Mouse (Mus musculus) forebrain, postnatal 0 days (tissue): ENCODE results near the gene Lrrc25. TPM values are rescaled to one million over a fixed set of nuclear protein-coding genes. Genes with fewer than 3 reads are reported as not detected.

ENCODE experiments used
- ATAC-seq: fragments of 200-750 bp; cut with Nextera tagmentation; 2 replicates; pipeline ENCODE4 v1.8.0; 2017; ENCODE audit warnings: mild to moderate bottlenecking, moderate library complexity
- DNase-seq: peaks from one replicate; pipeline ENCODE4 v3.0.0-alpha.2; 2015
- H3K27ac ChIP-seq: fragments of 300-500 bp; sonication (generic); 2 replicates; pipeline ENCODE4 v1.5.1; 2014; ENCODE audit warnings: low read depth, mild to moderate bottlenecking, antibody characterized with exemption, low read length, moderate library complexity, mixed read lengths
- H3K27me3 ChIP-seq: fragments of 300-500 bp; sonication (generic); 2 replicates; pipeline ENCODE4 v1.6.1; 2014; ENCODE audit warnings: mild to moderate bottlenecking, low read length, mixed read lengths; ENCODE audit not compliant: insufficient read depth
- H3K36me3 ChIP-seq: fragments of 300-500 bp; sonication (generic); 2 replicates; pipeline ENCODE4 v1.6.1; 2014; ENCODE audit warnings: mild to moderate bottlenecking, moderate library complexity; ENCODE audit not compliant: insufficient read depth
- H3K4me1 ChIP-seq: fragments of 300-500 bp; sonication (generic); 2 replicates; pipeline ENCODE4 v1.6.1; 2014; ENCODE audit warnings: antibody characterized with exemption; ENCODE audit not compliant: insufficient read depth
- H3K4me2 ChIP-seq: fragments of 300-500 bp; sonication (generic); 2 replicates; pipeline ENCODE4 v1.6.1; 2014; ENCODE audit warnings: low read depth, mild to moderate bottlenecking, moderate library complexity
- H3K4me3 ChIP-seq: fragments of 300-500 bp; sonication (generic); 2 replicates; pipeline ENCODE4 v1.5.1; 2014; ENCODE audit warnings: low read depth, low read length, mixed read lengths
- H3K9ac ChIP-seq: fragments of 300-500 bp; sonication (generic); 2 replicates; pipeline ENCODE4 v1.6.1; 2014; ENCODE audit warnings: mild to moderate bottlenecking
- H3K9me3 ChIP-seq: fragments of 300-500 bp; sonication (generic); 2 replicates; pipeline ENCODE4 v1.6.1; 2016; ENCODE audit warnings: low read length
- CTCF ChIP-seq: sonication (generic); IDR thresholded peaks from 2 replicates; pipeline ENCODE4 v1.5.1; 2016; ENCODE audit warnings: antibody characterized with exemption, control low read depth, low read depth
- WGBS: fragments of 180-500 bp; shearing (Covaris S2); extraction: QIAGEN DNeasy Blood & Tissue Kit; methylation state at CpG from one replicate; pipeline ENCODE4 v1.1.7; 2014; 5-methylcytosine and 5-hydroxymethylcytosine counted together
- polyA plus RNA-seq: library from polyadenylated mRNA; unstranded; fragments of >200 nt; fragmentation: Nextera tagmentation; extraction: Ambion mirVana; gene quantifications from 2 replicates; pipeline ENCODE4 v1.2.1, GENCODE M21; 2015
- total RNA-seq: library from RNA; depleted of rRNA; stranded (reverse); fragments of >200 nt; gene quantifications from 2 replicates; pipeline ENCODE4 v1.2.3, GENCODE M21; 2014

Gene Lrrc25
- total and polyA plus RNA-seq, 2 experiments from 2014 or later = 1.2 to 2.8 TPM

GRCm38 (mm10) chr8:70654121-70654520, 38.2 kb downstream of the Lrrc25 start:
- 63% methylated on average over 1 of the region's 1 CpGs for WGBS
- no peak for ATAC-seq
- Histone ChIP-seq H3K27ac (no peak overlapping the region), H3K9ac (no peak overlapping the region), H3K4me1 (peaks cover 3% of the 10 kb centered on the region; the same call in 1 of the 2 replicates), H3K4me2 (no peak overlapping the region), H3K4me3 (no peak overlapping the region), H3K36me3 (peaks cover 25% of the 10 kb centered on the region), H3K9me3 (no peaks in the 10 kb centered on the region), H3K27me3 (no peaks in the 10 kb centered on the region)
- TF ChIP-seq CTCF = no peak
- no peak for DNase-seq

DNA sequence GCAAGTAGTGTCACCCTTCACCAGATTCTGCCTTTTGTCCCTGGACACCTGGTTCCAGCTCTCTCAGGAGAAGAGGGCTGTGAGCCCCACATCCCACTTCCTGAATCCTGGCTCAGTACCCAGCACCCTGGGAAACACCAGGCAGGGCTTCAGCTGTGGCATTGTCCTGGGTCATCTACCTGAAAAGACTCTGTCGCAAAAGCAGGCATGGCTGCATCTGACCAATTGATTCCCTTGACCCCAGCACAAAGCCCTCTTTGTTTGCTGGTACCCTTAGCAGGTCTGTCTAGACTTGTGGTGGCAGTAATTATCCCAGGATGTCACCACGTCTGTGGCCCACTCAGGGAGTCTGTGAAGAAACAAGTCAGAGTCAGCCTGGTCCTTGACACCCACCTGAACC, 39.5 kb downstream of the Lrrc25 start:
- ATAC-seq (no peak), DNase-seq (no peak)
- Histone ChIP-seq H3K27me3 (no peaks in the 10 kb centered on the region), H3K27ac (no peak overlapping the region), H3K9ac (no peak overlapping the region), H3K4me1 (peaks cover 2% of the 10 kb centered on the region; the same call in 1 of the 2 replicates), H3K4me3 (no peak overlapping the region), H3K9me3 (no peaks in the 10 kb centered on the region), H3K4me2 (no peak overlapping the region), H3K36me3 (peaks cover 20% of the 10 kb centered on the region)
- no peak for TF ChIP-seq CTCF
- 23% methylated on average over 2 of the region's 2 CpGs for WGBS

- H3K9ac ChIP-seq = peak overlapping the region; percentile 10; the same call in 1 of the 2 replicates
- peaks cover 3% of the 10 kb centered on the region; the same call in 1 of the 2 replicates for H3K4me1 ChIP-seq
- no peak overlapping the region for H3K4me2 ChIP-seq
Measured at GRCm38 (mm10) chr8:70656193-70656790, 40.3 kb downstream of the Lrrc25 start.

DNA sequence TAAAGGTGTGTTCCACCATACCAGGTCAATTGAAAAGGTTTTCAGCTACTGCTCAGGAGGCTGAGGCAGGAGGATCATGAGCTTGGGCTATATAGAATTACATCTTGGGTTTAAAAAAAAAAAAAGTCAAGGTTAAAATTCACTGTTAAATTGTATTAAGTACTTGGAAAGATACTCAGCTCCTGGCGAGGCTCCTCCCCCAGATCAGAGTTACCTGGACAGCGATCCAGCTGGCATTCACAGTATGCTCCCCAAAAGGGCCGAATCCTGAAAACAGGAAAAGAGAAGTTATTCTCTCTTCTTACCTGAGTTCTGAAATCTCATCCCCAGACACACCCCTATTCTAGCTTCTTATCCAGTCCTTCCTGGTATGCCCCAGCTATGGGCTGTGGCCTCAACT, 41.3 kb downstream of the Lrrc25 start:
- H3K9me3 ChIP-seq = no peaks in the 10 kb centered on the region
- no peak for DNase-seq
- WGBS = 99% methylated on average over 3 of the region's 3 CpGs
- H3K4me2 ChIP-seq = no peak overlapping the region
- 0 out of 2 replicates have a peak, but pooled peaks cover 6% of the 10 kb centered on the region for H3K36me3 ChIP-seq
- no peaks in the 10 kb centered on the region for H3K27me3 ChIP-seq
- peaks cover 3% of the 10 kb centered on the region; the same call in 1 of the 2 replicates for H3K4me1 ChIP-seq
- H3K4me3 ChIP-seq = no peak overlapping the region
- H3K27ac ChIP-seq = no peak overlapping the region
- TF ChIP-seq CTCF = no peak
- no peak overlapping the region for H3K9ac ChIP-seq
- ATAC-seq = no peak

More at GRCm38 (mm10) chr8:70656193-70656790, 40.3 kb downstream of the Lrrc25 start:
- H3K4me3 ChIP-seq = no peak overlapping the region
- no peaks in the 10 kb centered on the region for H3K9me3 ChIP-seq
- DNase-seq (no peak), ATAC-seq (peak; percentile 12; the same call in 1 of the 2 replicates)
- TF ChIP-seq CTCF = no peak
- H3K27me3 ChIP-seq = no peaks in the 10 kb centered on the region
- peaks cover 14% of the 10 kb centered on the region for H3K36me3 ChIP-seq
- WGBS = 13% methylated on average over 13 of the region's 13 CpGs
- peak overlapping the region; percentile 42; the same call in 1 of the 2 replicates for H3K27ac ChIP-seq

DNA sequence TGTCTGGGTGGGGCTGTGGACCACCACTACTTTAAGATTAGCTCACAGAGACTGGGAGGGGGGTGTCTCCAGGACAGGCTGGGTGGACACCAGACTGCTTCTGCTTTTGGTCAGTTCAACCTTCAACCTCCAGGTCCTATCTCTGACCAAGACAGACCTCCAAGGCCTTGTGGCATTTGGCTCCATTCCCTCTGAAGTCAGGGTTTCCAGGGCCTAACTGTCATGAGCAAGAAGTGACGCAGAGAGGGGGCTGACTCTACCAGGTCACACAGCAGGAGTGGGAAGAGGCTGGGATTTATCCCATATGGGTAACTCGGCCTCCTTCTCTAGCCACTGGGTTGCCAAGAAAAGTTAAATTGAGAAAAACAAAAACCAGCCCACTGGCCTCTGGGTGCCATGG, 41.8 kb downstream of the Lrrc25 start:
- H3K36me3 ChIP-seq = 0 out of 2 replicates have a peak, but pooled peaks cover 3% of the 10 kb centered on the region
- no peak overlapping the region for H3K4me2 ChIP-seq
- H3K27me3 ChIP-seq = no peaks in the 10 kb centered on the region
- peaks cover 3% of the 10 kb centered on the region; the same call in 1 of the 2 replicates for H3K4me1 ChIP-seq
- 78% methylated on average over 2 of the region's 2 CpGs for WGBS
- H3K9me3 ChIP-seq = no peaks in the 10 kb centered on the region
- ATAC-seq = no peak
- no peak overlapping the region for H3K9ac ChIP-seq
- no peak overlapping the region for H3K27ac ChIP-seq
- no peak for TF ChIP-seq CTCF
- H3K4me3 ChIP-seq = no peak overlapping the region
- no peak for DNase-seq

- no peak for TF ChIP-seq CTCF
- Histone ChIP-seq H3K9ac (peak overlapping the region; percentile 73), H3K27ac (peak overlapping the region; percentile 21; the same call in 1 of the 2 replicates), H3K4me3 (peak overlapping the region; percentile 74), H3K4me2 (peak overlapping the region; percentile 96), H3K27me3 (no peaks in the 10 kb centered on the region), H3K4me1 (peaks cover 3% of the 10 kb centered on the region; the same call in 1 of the 2 replicates), H3K9me3 (no peaks in the 10 kb centered on the region), H3K36me3 (0 out of 2 replicates have a peak, but pooled peaks cover 3% of the 10 kb centered on the region)
- no peak; the same call in 1 of the 2 replicates for ATAC-seq
- no peak for DNase-seq
- WGBS = 1% methylated on average over 31 of the region's 31 CpGs
Measured at GRCm38 (mm10) chr8:70658897-70659603, 43.1 kb downstream of the Lrrc25 start.
